Mouse (Mus musculus): ENCODE results near the gene Phyhd1. TPM values are rescaled to one million over a fixed set of nuclear protein-coding genes. Genes with fewer than 3 reads are reported as not detected.
A peak's percentile ranks its signal among the peaks of the same experiment; 100 is the strongest.

Phyhd1 gene
- polyA plus RNA-seq, 1 experiment from 2014 or later, result 5.0 TPM

GRCm38 (mm10) chr2:30268371-30268770 is 2.4 kb downstream of the Phyhd1 start:
- Histone ChIP-seq H3K9me3 (replicated peaks) (no peaks in the 10 kb centered on the region), H3K4me3 (no peak overlapping the region), H3K4me2 (replicated peaks) (no peak overlapping the region), H3K4me1 (peaks cover 25% of the 10 kb centered on the region), H3K9ac (no peak overlapping the region), H3K27ac (no peak overlapping the region), H3K36me3 (peaks cover 21% of the 10 kb centered on the region), H3K27me3 (no peaks in the 10 kb centered on the region; the same call in 1 of the 2 replicates)
- ATAC-seq (ENCODE audit: low FRiP score), result no peak
- 58% methylated on average over 4 of the region's 4 CpGs for WGBS

GRCm38 (mm10) chr2:30269241-30269990 is 3.4 kb downstream of the Phyhd1 start:
- H3K27ac ChIP-seq, result no peak overlapping the region
- no peak overlapping the region for H3K4me2 ChIP-seq (replicated peaks)
- peaks cover 10% of the 10 kb centered on the region for H3K36me3 ChIP-seq
- ATAC-seq (ENCODE audit: low FRiP score), result no peak
- H3K9ac ChIP-seq, result 0 out of 2 replicates have a peak overlapping the region, but pooled peaks have one; percentile 8
- 90% methylated on average over 17 of the region's 17 CpGs for WGBS
- H3K4me1 ChIP-seq, result peaks cover 25% of the 10 kb centered on the region
- no peaks in the 10 kb centered on the region for H3K9me3 ChIP-seq (replicated peaks)
- H3K4me3 ChIP-seq, result no peak overlapping the region
- no peaks in the 10 kb centered on the region; the same call in 1 of the 2 replicates for H3K27me3 ChIP-seq

- ATAC-seq (ENCODE audit: low FRiP score), result 0 out of 2 replicates have a peak, but pooled peaks have one; percentile 35
- H3K27me3 ChIP-seq, result no peaks in the 10 kb centered on the region; the same call in 1 of the 2 replicates
- no peak overlapping the region for H3K27ac ChIP-seq
- peaks cover 23% of the 10 kb centered on the region for H3K4me1 ChIP-seq
- no peak overlapping the region for H3K9ac ChIP-seq
- no peak overlapping the region for H3K4me3 ChIP-seq
- H3K9me3 ChIP-seq (replicated peaks), result no peaks in the 10 kb centered on the region
- H3K36me3 ChIP-seq, result peaks cover 3% of the 10 kb centered on the region; the same call in 1 of the 2 replicates
- 56% methylated on average over 1 of the region's 1 CpGs for whole genome bisulfite sequencing
- no peak overlapping the region for H3K4me2 ChIP-seq (replicated peaks)
These were observed 4.1 kb downstream of the Phyhd1 start for GRCm38 (mm10) chr2:30270134-30270533.

GRCm38 (mm10) chr2:30280743-30281142 is 14.7 kb downstream of the Phyhd1 start, which contains the start of gene Gm28038:
Gm28038 (plus strand) TSS chr2:30281043.
- no peak for ATAC-seq (ENCODE audit: low FRiP score)
- WGBS, result 90% methylated on average over 11 of the region's 11 CpGs
- Histone ChIP-seq H3K9ac (no peak within 1 kb of the TSS), H3K4me2 (replicated peaks) (no peak within 1 kb of the TSS), H3K4me3 (no peak within 1 kb of the TSS), H3K27me3 (no peaks in the 10 kb centered on the region), H3K27ac (no peak within 1 kb of the TSS), H3K36me3 (peaks cover 5% of the 10 kb centered on the region; the same call in 1 of the 2 replicates), H3K9me3 (replicated peaks) (no peaks in the 10 kb centered on the region), H3K4me1 (peaks cover 12% of the 10 kb centered on the region)

- Histone ChIP-seq H3K36me3 (peaks cover 5% of the 10 kb centered on the region; the same call in 1 of the 2 replicates), H3K4me1 (peaks cover 12% of the 10 kb centered on the region), H3K4me2 (replicated peaks) (no peak overlapping the region), H3K9ac (no peak overlapping the region), H3K9me3 (replicated peaks) (no peaks in the 10 kb centered on the region), H3K27ac (no peak overlapping the region), H3K27me3 (no peaks in the 10 kb centered on the region), H3K4me3 (no peak overlapping the region)
- 91% methylated on average over 3 of the region's 3 CpGs for WGBS
- no peak for ATAC-seq (ENCODE audit: low FRiP score)
These were observed 15.6 kb downstream of the Phyhd1 start for GRCm38 (mm10) chr2:30281651-30282050.

GRCm38 (mm10) chr2:30283193-30283592 is 17.2 kb downstream of the Phyhd1 start:
- ATAC-seq (ENCODE audit: low FRiP score), result no peak
- H3K4me2 ChIP-seq (replicated peaks), result no peak overlapping the region
- 93% methylated on average over 2 of the region's 2 CpGs for WGBS
- H3K27me3 ChIP-seq, result no peaks in the 10 kb centered on the region
- H3K27ac ChIP-seq, result no peak overlapping the region
- no peak overlapping the region for H3K4me3 ChIP-seq
- no peak overlapping the region for H3K9ac ChIP-seq
- H3K36me3 ChIP-seq, result peaks cover 5% of the 10 kb centered on the region; the same call in 1 of the 2 replicates
- H3K9me3 ChIP-seq (replicated peaks), result no peaks in the 10 kb centered on the region
- H3K4me1 ChIP-seq, result peaks cover 23% of the 10 kb centered on the region

- Histone ChIP-seq H3K4me3 (peak overlapping the region; percentile 96), H3K9ac (0 out of 2 replicates have a peak overlapping the region, but pooled peaks have one; percentile 94), H3K27me3 (no peaks in the 10 kb centered on the region), H3K36me3 (peaks cover 5% of the 10 kb centered on the region; the same call in 1 of the 2 replicates), H3K9me3 (replicated peaks) (no peaks in the 10 kb centered on the region), H3K27ac (no peak overlapping the region), H3K4me2 (replicated peaks) (peak overlapping the region; percentile 98), H3K4me1 (peaks cover 23% of the 10 kb centered on the region)
- WGBS, result 93% methylated on average over 5 of the region's 5 CpGs
- ATAC-seq (ENCODE audit: low FRiP score), result no peak
These were observed 19.0 kb downstream of the Phyhd1 start for GRCm38 (mm10) chr2:30285004-30285403.

GRCm38 (mm10) chr2:30285416-30286181 is 19.6 kb downstream of the Phyhd1 start:
- Histone ChIP-seq H3K9ac (peak overlapping the region; percentile 94), H3K4me2 (replicated peaks) (peak overlapping the region; percentile 98), H3K27ac (peak overlapping the region; percentile 73; the same call in 1 of the 2 replicates), H3K4me1 (peaks cover 23% of the 10 kb centered on the region), H3K4me3 (peak overlapping the region; percentile 96), H3K9me3 (replicated peaks) (no peaks in the 10 kb centered on the region), H3K36me3 (peaks cover 5% of the 10 kb centered on the region; the same call in 1 of the 2 replicates), H3K27me3 (no peaks in the 10 kb centered on the region)
- ATAC-seq (ENCODE audit: low FRiP score), result peak; percentile 71
- WGBS, result 18% methylated on average over 38 of the region's 38 CpGs

GRCm38 (mm10) chr2:30286192-30287026 is 20.4 kb downstream of the Phyhd1 start, which contains the start of the genes Dolk and Nup188:
Dolk (minus strand) TSS chr2:30286334.
Nup188 (plus strand) TSS chr2:30286397.
- H3K36me3 ChIP-seq, result peaks cover 5% of the 10 kb centered on the region; the same call in 1 of the 2 replicates
- H3K27ac ChIP-seq, result peak within 1 kb of the TSS; percentile 73
- peak; percentile 93 for ATAC-seq (ENCODE audit: low FRiP score)
- H3K4me2 ChIP-seq (replicated peaks), result peak within 1 kb of the TSS; percentile 98
- H3K4me1 ChIP-seq, result peaks cover 23% of the 10 kb centered on the region
- peak within 1 kb of the TSS; percentile 96 for H3K4me3 ChIP-seq
- peak within 1 kb of the TSS; percentile 94 for H3K9ac ChIP-seq
- H3K27me3 ChIP-seq, result no peaks in the 10 kb centered on the region
- under 1% methylated on average over 63 of the region's 68 CpGs for WGBS
- no peaks in the 10 kb centered on the region for H3K9me3 ChIP-seq (replicated peaks)

- H3K4me2 ChIP-seq (replicated peaks), result peak overlapping the region; percentile 98
- H3K9ac ChIP-seq, result peak overlapping the region; percentile 94
- H3K4me3 ChIP-seq, result peak overlapping the region; percentile 96
- no peak for ATAC-seq (ENCODE audit: low FRiP score)
- peak overlapping the region; percentile 73 for H3K27ac ChIP-seq
- peaks cover 5% of the 10 kb centered on the region; the same call in 1 of the 2 replicates for H3K36me3 ChIP-seq
- 1% methylated on average over 10 of the region's 10 CpGs for WGBS
- no peaks in the 10 kb centered on the region for H3K9me3 ChIP-seq (replicated peaks)
- H3K4me1 ChIP-seq, result peaks cover 23% of the 10 kb centered on the region
- H3K27me3 ChIP-seq, result no peaks in the 10 kb centered on the region
These were observed 21.0 kb downstream of the Phyhd1 start for GRCm38 (mm10) chr2:30287027-30287373.

GRCm38 (mm10) chr2:30299525-30299924 is 33.5 kb downstream of the Phyhd1 start:
- Histone ChIP-seq H3K4me3 (no peak overlapping the region), H3K9ac (no peak overlapping the region), H3K4me2 (replicated peaks) (no peak overlapping the region), H3K27ac (no peak overlapping the region), H3K36me3 (peaks cover 73% of the 10 kb centered on the region), H3K9me3 (replicated peaks) (no peaks in the 10 kb centered on the region), H3K27me3 (no peaks in the 10 kb centered on the region), H3K4me1 (no peaks in the 10 kb centered on the region)
- no peak for ATAC-seq (ENCODE audit: low FRiP score)
- WGBS, result 81% methylated on average over 3 of the region's 3 CpGs
